Mouse (Mus musculus): ENCODE data around the gene Slc38a1. TPM values are rescaled to one million over a fixed set of nuclear protein-coding genes. Genes with fewer than 3 reads are reported as not detected.

Slc38a1 gene
- 70.5 TPM for polyA plus RNA-seq (2014; fragmentation: Illumina TruSeq; extraction: RNeasy Lipid Tissue Mini Kit (QIAGEN cat#74804))

DNA sequence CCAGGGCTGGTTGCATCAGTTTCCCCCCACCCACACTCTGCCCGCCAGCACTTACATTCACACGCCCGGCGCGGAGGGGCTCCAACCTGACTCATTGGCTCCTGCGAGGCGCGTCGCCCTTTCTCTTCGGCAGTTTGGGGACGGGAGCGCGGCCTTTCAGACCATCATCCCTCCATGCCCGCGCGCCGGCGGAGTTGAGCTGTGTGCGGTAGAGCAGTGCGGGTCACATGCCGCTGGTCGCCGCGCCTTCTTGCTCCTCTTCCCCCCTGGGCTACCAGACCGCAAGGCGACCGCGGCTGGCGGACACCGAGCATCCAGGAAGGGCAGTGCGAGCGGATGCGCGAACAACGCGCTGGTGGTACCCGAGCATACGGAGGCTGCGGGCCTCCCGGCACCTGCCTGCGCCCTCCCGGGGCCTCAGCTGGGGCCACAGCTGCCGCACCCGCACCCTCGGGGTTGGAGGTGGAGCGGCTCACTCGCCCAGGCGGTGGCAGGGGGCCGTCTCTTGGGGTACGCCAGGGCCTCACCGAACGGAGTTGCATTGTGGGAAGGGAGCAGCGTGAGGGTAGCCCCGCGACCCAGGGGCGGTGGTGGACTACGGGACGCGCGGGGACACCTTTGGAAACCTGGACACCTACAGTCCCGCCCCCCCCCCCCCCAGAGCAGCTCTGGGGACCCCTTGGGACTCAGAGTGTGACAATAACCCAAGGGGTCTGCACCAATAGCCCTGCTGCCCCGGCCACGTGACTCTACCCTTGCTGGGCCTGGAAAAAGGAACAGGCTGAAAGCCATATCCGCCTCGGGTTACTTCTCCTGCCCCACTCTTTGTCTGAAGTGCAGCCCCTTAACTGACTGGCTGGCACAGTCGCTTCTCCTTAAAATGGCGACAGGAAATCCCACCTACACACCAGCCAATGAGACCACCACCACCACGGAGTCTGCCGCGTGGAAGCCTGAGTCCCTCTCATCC is at the start of gene Slc38a1:
Gene Slc38a1 (minus strand): TSS at position 478 of the 970 bp plus-strand sequence.

Other genes with a start within 250 kb of the Slc38a1 start
- gene Scaf11, start 182.1 kb downstream of the Slc38a1 start, polyA plus RNA-seq (2014; fragmentation: Illumina TruSeq; extraction: RNeasy Lipid Tissue Mini Kit (QIAGEN cat#74804)): 280 TPM
- gene Slc38a2, start 56.8 kb upstream of the Slc38a1 start, polyA plus RNA-seq (2014; fragmentation: Illumina TruSeq; extraction: RNeasy Lipid Tissue Mini Kit (QIAGEN cat#74804)): 342 TPM

All from ovary, adult 10 weeks (tissue).